Mouse (Mus musculus): ENCODE measurements around the gene Spsb1. TPM values are rescaled to one million over a fixed set of nuclear protein-coding genes. Genes with fewer than 3 reads are reported as not detected.

Gene Spsb1
- polyA plus RNA-seq (2016; fragmentation: Nextera tagmentation; extraction: Ambion mirVana) = 9.0 and 11.2 TPM in 2 replicates

DNA sequence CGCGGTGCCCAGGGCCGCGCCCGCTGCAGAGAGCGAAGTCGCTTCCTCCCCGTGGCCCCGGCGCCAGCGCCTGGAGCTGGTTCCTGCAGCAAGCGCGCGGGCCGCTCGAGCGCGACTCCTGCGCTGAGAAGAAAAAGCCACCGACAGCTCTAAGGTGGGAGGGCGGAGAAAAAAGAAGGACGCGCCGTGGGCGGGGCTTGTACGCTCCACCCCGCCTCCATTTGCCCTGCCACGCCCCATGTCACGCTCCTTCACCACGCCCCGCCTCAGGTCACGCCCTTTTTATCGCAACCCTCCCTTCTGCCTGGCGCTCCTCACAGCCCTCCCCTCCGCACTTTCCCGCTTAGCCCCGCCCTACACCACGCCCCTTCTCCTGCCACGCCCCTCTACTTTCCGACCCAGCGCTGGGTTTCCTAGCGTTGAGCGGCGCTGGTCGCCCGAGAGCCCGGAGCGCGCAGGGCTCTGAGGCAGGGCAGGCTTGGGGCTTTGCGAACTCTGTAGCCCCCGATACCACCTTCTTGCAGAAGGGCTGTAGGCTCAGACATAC is at the start of gene Spsb1:
Spsb1 (minus strand) TSS at position 151 of the 547 bp plus-strand sequence.
- H3K27ac ChIP-seq = peak within 1 kb of the TSS; percentile 86
- H3K36me3 ChIP-seq (replicated peaks) = no peaks in the 10 kb centered on the region
- peaks cover 75% of the 10 kb centered on the region for H3K27me3 ChIP-seq (ENCODE audit: poor library complexity, severe bottlenecking)
- no peaks in the 10 kb centered on the region for H3K9me3 ChIP-seq
- H3K4me3 ChIP-seq = peak within 1 kb of the TSS; percentile 80
- under 1% methylated on average over 48 of the region's 51 CpGs for WGBS
- peaks cover 40% of the 10 kb centered on the region for H3K4me1 ChIP-seq
- peak; percentile 98 for DNase-seq (ENCODE audit: extremely low spot score, low spot score)

- no peaks in the 10 kb centered on the region for H3K9me3 ChIP-seq
- H3K4me3 ChIP-seq = no peak overlapping the region
- WGBS = 93% methylated on average over 4 of the region's 4 CpGs
- no peaks in the 10 kb centered on the region for H3K36me3 ChIP-seq (replicated peaks)
- no peak overlapping the region for H3K27ac ChIP-seq
- H3K27me3 ChIP-seq (ENCODE audit: poor library complexity, severe bottlenecking) = 0 out of 2 replicates have a peak, but pooled peaks cover 4% of the 10 kb centered on the region
- DNase-seq (ENCODE audit: extremely low spot score, low spot score) = no peak
- peaks cover 32% of the 10 kb centered on the region for H3K4me1 ChIP-seq
Measured at GRCm38 (mm10) chr4:150003641-150004040, 48.8 kb upstream of the Spsb1 start.

- no peaks in the 10 kb centered on the region for H3K9me3 ChIP-seq
- no peak for DNase-seq (ENCODE audit: extremely low spot score, low spot score)
- no peaks in the 10 kb centered on the region for H3K36me3 ChIP-seq (replicated peaks)
- WGBS = 84% methylated on average over 7 of the region's 7 CpGs
- H3K4me1 ChIP-seq = peaks cover 26% of the 10 kb centered on the region
- H3K27me3 ChIP-seq (ENCODE audit: poor library complexity, severe bottlenecking) = 0 out of 2 replicates have a peak, but pooled peaks cover 4% of the 10 kb centered on the region
- H3K4me3 ChIP-seq = no peak overlapping the region
- no peak overlapping the region for H3K27ac ChIP-seq
Measured at GRCm38 (mm10) chr4:150003021-150003580, 48.3 kb upstream of the Spsb1 start.

- no peak overlapping the region for H3K27ac ChIP-seq
- H3K27me3 ChIP-seq (ENCODE audit: poor library complexity, severe bottlenecking) = no peaks in the 10 kb centered on the region
- no peak for DNase-seq (ENCODE audit: extremely low spot score, low spot score)
- no peaks in the 10 kb centered on the region for H3K36me3 ChIP-seq (replicated peaks)
- H3K4me3 ChIP-seq = no peak overlapping the region
- no peaks in the 10 kb centered on the region for H3K9me3 ChIP-seq
- WGBS = 76% methylated on average over 12 of the region's 12 CpGs
- H3K4me1 ChIP-seq = peaks cover 20% of the 10 kb centered on the region
Measured at GRCm38 (mm10) chr4:150002021-150002528, 47.2 kb upstream of the Spsb1 start.

- Histone ChIP-seq H3K27ac (no peak overlapping the region), H3K4me1 (peaks cover 20% of the 10 kb centered on the region), H3K4me3 (no peak overlapping the region), H3K9me3 (no peaks in the 10 kb centered on the region), H3K36me3 (replicated peaks) (no peaks in the 10 kb centered on the region), H3K27me3 (ENCODE audit: poor library complexity, severe bottlenecking) (no peaks in the 10 kb centered on the region)
- no peak for DNase-seq (ENCODE audit: extremely low spot score, low spot score)
- WGBS = 76% methylated on average over 10 of the region's 10 CpGs
Measured at GRCm38 (mm10) chr4:150001221-150001860, 46.5 kb upstream of the Spsb1 start.

DNA sequence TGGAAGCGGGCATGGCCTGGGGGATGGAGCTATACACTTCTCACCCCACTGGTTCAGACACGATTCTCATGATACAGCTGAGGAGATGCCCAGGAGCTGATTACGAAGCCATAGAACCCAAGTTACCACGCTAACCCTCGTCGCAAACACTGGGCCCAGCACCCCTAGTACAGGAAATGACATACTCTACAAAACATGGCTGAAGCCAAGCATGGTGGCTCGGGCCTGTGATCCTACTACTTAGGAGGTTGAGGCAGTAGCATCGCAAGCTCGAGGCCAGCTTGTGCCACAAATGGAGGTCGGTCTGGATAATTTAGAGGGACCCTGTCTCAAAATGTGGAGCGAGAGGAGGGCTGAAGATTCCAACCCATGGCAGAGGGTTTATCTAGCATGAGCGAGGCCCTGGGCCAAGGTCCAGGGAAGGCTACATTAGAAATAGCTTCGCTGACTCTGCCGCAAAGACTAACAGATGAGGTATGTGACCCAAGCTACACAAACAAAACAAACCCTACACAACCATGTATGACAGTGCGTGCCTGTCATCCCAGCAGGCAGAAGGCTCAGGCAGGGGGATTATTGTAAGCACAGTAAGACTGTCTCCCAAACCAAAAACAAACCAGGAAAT is 45.2 kb upstream of the Spsb1 start:
- H3K4me1 ChIP-seq = peaks cover 20% of the 10 kb centered on the region
- no peak overlapping the region for H3K4me3 ChIP-seq
- no peaks in the 10 kb centered on the region for H3K27me3 ChIP-seq (ENCODE audit: poor library complexity, severe bottlenecking)
- no peaks in the 10 kb centered on the region for H3K9me3 ChIP-seq
- DNase-seq (ENCODE audit: extremely low spot score, low spot score) = no peak
- H3K27ac ChIP-seq = no peak overlapping the region
- 90% methylated on average over 15 of the region's 15 CpGs for WGBS
- H3K36me3 ChIP-seq (replicated peaks) = no peaks in the 10 kb centered on the region

DNA sequence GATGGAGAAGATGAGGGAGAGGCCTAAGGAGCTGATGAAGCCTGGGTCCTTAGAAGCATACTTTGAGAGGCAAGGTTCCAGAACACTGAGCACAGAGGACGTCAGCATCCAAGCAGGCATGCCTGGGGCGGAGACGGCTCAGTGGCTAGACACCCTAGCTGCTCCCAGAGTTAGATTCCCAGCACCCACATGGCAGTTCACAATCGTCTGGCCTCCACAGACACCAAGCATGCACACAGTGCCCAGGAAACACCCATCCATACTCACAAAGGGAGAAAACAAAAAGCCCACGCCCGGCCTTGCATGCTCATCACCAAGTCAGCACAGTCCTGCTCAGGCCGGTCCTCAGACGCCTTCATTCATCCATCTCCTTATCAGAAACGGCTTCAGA is 44.7 kb upstream of the Spsb1 start:
- no peak for DNase-seq (ENCODE audit: extremely low spot score, low spot score)
- WGBS = 82% methylated on average over 9 of the region's 9 CpGs
- Histone ChIP-seq H3K4me1 (peaks cover 20% of the 10 kb centered on the region), H3K36me3 (replicated peaks) (no peaks in the 10 kb centered on the region), H3K9me3 (no peaks in the 10 kb centered on the region), H3K27me3 (ENCODE audit: poor library complexity, severe bottlenecking) (no peaks in the 10 kb centered on the region), H3K4me3 (no peak overlapping the region), H3K27ac (no peak overlapping the region)

DNA sequence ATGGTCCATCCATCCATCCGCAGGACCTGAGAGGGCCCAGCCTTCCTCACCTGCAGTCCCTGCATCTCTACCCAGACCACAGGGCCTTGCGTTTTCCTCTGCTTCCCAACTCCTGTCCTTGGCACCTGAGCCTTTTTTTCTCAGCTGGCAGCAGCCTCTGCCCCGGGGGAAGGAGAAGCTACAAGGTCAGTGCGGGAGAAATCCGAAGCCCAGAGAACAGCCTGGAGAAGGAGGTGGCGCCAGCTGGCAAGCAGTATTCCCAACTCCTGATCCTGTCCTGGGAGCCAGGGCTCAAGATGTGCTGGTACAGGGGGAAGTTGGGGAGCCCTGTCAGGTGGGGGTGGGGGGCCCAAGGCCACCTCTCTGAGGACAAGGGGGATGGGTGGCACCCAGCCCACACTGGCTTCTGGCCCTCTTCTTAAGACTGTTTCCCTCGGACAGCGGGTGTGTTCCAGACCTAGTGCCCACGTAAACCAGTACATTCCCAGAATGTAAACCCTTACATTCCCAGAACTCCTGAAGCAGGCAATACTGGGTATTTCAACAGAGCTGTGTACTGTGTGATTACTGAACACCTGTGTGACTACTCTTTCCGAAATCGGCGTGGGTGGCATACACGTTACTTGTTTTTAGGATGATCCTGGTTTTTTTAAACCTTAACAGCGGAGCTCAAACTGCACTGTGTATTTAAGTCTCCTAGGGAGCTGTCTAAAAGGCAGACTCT is 44.1 kb upstream of the Spsb1 start:
- H3K27me3 ChIP-seq (ENCODE audit: poor library complexity, severe bottlenecking) = no peaks in the 10 kb centered on the region
- no peak overlapping the region for H3K4me3 ChIP-seq
- peaks cover 20% of the 10 kb centered on the region for H3K4me1 ChIP-seq
- no peak overlapping the region for H3K27ac ChIP-seq
- DNase-seq (ENCODE audit: extremely low spot score, low spot score) = no peak
- WGBS = 84% methylated on average over 14 of the region's 14 CpGs
- H3K36me3 ChIP-seq (replicated peaks) = no peaks in the 10 kb centered on the region
- no peaks in the 10 kb centered on the region for H3K9me3 ChIP-seq

DNA sequence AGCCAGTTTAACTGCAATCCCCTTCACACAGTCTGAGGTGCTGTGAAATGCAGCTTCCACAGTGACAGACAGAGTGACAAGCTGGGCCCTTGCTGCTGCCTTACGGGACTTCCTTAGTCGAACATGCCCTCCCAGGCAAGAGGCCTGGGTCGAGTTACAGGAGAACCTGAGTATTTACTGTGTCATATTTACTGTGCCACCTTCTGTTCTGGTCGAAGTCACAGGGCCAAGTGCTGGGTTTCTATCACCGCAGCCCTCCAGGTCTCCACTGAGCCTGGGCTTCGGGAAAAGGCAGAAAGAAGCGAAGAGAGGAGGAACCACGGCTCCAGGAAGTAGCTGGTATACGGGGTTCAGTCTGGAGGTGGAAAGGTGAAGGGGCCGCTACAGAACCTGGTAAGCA is 43.2 kb upstream of the Spsb1 start:
- H3K36me3 ChIP-seq (replicated peaks) = no peaks in the 10 kb centered on the region
- H3K4me1 ChIP-seq = peaks cover 20% of the 10 kb centered on the region
- H3K27me3 ChIP-seq (ENCODE audit: poor library complexity, severe bottlenecking) = no peaks in the 10 kb centered on the region
- no peak overlapping the region for H3K27ac ChIP-seq
- no peak for DNase-seq (ENCODE audit: extremely low spot score, low spot score)
- H3K9me3 ChIP-seq = no peaks in the 10 kb centered on the region
- 83% methylated on average over 10 of the region's 10 CpGs for WGBS
- no peak overlapping the region for H3K4me3 ChIP-seq

GRCm38 (mm10) chr4:149996440-149996839 is 41.6 kb upstream of the Spsb1 start:
- no peaks in the 10 kb centered on the region for H3K9me3 ChIP-seq
- DNase-seq (ENCODE audit: extremely low spot score, low spot score) = no peak
- 86% methylated on average over 7 of the region's 7 CpGs for WGBS
- peaks cover 13% of the 10 kb centered on the region for H3K27me3 ChIP-seq (ENCODE audit: poor library complexity, severe bottlenecking)
- H3K27ac ChIP-seq = no peak overlapping the region
- no peaks in the 10 kb centered on the region for H3K36me3 ChIP-seq (replicated peaks)
- no peak overlapping the region for H3K4me3 ChIP-seq
- H3K4me1 ChIP-seq = peaks cover 11% of the 10 kb centered on the region

- DNase-seq (ENCODE audit: extremely low spot score, low spot score) = no peak
- WGBS = 93% methylated on average over 7 of the region's 7 CpGs
Measured at GRCm38 (mm10) chr4:149995911-149996310, 41.1 kb upstream of the Spsb1 start.

DNA sequence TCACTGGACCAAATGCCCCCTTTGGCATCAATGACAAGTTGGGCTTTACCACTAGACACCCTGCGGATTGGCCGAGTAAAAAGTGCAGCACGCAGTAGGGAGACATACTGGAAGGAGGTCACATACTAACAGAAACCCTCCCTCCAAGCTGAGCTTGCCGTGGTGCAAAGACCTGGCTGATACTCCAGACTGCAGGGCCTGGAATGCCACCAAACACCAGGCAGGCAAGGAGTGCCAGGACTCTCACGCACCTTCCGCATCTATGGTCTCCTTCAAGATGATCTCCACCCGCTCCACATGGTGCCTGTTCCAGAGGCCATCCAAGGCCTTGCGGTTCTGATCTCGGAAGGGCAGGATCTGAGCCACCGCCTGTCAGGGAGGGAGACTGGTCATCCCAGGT is 39.4 kb upstream of the Spsb1 start:
- Histone ChIP-seq H3K27ac (no peak overlapping the region), H3K4me3 (no peak overlapping the region), H3K36me3 (replicated peaks) (no peaks in the 10 kb centered on the region), H3K4me1 (peaks cover 21% of the 10 kb centered on the region), H3K9me3 (no peaks in the 10 kb centered on the region), H3K27me3 (ENCODE audit: poor library complexity, severe bottlenecking) (peaks cover 35% of the 10 kb centered on the region)
- no peak for DNase-seq (ENCODE audit: extremely low spot score, low spot score)
- WGBS = 85% methylated on average over 10 of the region's 10 CpGs

More at GRCm38 (mm10) chr4:149995911-149996310, 41.1 kb upstream of the Spsb1 start:
- Histone ChIP-seq H3K36me3 (replicated peaks) (no peaks in the 10 kb centered on the region), H3K9me3 (no peaks in the 10 kb centered on the region), H3K27ac (no peak overlapping the region), H3K4me3 (no peak overlapping the region), H3K27me3 (ENCODE audit: poor library complexity, severe bottlenecking) (peaks cover 18% of the 10 kb centered on the region), H3K4me1 (peaks cover 11% of the 10 kb centered on the region)

Measured in forebrain, embryonic 10.5 days (tissue).